Mouse (Mus musculus) liver, embryonic 14.5 days (tissue): ENCODE data around the gene Ildr2.

Experiments used
- CTCF ChIP-seq: IDR thresholded peaks from 2 replicates; pipeline ENCODE4 v1.5.1; 2016; ENCODE audit warnings: antibody characterized with exemption, low read depth, control low read depth
- EP300 ChIP-seq: IDR thresholded peaks from 2 replicates; pipeline ENCODE4 v1.6.1; 2016; ENCODE audit warnings: antibody characterized with exemption, low read depth

- TF ChIP-seq CTCF (no peak), EP300 (no peak)
Observed at GRCm38 (mm10) chr1:166349751-166350150, 95.8 kb downstream of the Ildr2 start.
